Mouse (Mus musculus) ES-E14 (cell line): ENCODE measurements around the gene Pigv.

Source experiments
- CHD2 ChIP-seq: IDR thresholded peaks from 2 replicates; pipeline ENCODE4 v1.6.1; 2014; ENCODE audit warnings: mild to moderate bottlenecking, low read depth, low read length, inconsistent platforms
- HCFC1 ChIP-seq: IDR thresholded peaks from 2 replicates; pipeline ENCODE4 v1.6.1; 2012; ENCODE audit warnings: low read length, inconsistent platforms, borderline replicate concordance; ENCODE audit not compliant: insufficient read depth

DNA sequence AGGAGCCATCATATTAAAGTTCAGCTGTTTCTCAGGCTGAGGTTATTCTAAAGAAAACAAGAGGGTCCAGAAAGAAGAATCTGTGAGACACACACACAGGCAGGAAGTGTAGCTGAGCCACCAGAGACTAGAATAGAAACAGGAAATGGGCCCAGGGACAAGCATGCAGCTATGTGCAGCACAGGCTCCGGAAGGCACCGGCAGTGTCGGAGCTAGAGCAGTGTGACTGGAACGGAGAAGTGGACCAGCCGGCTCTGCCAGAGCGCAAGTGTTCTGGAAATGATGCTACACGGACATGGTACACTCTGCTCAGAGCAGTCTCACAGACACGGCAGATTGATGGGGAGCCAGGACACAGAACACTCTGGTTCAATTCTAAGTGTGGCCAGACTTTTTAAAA, 34.5 kb upstream of the Pigv start:
- TF ChIP-seq CHD2 (no peak), HCFC1 (no peak)
